Mouse (Mus musculus) retina, adult 2 months (tissue): ENCODE results near the gene Prdm10.

Experiments used
- DNase-seq: peaks from one replicate; pipeline ENCODE4 v3.0.0-alpha.2; 2012; ENCODE audit warnings: low read depth, low spot score

Prdm10 gene

DNA sequence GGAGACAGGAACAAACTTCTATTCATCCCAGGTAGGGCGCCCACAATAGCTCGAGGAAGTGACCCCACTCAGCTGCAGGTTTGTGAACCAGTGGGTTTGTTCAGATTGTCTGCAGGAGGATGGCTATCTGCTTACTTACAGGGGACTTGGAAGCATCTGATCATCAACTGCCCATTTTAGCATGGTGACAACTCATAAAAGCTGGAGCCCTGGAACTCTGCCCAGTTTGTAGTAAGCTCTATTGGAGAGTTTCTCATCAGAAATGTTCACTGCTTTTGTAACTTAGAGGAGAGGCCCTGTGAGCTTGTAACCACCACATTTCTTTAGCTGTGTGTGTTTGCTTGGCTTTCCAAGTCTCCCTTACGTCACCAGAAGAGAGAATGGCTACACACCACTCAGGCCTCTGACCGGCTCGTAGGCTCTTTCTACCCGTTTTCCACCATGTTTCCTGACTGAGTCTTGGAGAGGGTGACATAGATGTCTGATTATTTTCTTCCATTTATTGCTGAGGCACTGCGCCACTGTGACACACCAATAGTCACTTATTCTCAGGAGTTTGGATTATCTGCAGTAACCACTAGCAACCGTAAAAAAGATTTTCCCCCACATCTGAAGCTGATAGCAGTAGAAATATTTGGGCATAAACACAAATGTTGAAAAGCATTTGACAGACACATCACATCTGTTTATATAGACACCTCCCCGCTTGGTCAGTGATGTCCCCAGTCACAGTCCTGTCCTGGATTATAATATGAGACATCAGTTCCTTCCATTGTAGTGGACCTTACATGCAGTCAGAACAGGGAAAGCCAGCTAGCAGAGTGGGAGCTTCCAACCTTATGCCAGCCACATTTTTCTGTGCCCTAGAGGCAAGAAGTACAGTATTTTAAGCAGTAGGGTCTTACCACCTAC, 83.6 kb downstream of the Prdm10 start:
- no peak for DNase-seq

DNA sequence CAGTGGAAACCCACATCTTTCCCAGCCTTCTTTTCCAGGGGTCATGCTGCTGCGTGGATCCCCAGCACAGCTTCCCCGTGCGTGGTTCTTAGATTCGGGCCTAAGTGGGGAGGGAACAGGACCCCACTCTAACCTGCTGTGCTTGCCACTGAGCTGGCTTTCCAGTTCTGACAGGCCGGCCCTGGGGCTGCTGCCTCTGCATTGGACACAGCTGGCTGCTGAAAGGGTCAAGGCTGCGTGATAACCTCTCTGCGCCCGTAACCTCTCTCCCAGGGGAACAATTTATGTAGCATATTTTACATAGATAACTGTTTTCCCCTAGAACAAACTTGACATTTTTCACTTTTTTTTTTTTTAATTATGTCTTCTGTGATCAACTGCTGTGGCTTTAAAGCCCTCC, 84.7 kb downstream of the Prdm10 start:
- DNase-seq: no peak

DNA sequence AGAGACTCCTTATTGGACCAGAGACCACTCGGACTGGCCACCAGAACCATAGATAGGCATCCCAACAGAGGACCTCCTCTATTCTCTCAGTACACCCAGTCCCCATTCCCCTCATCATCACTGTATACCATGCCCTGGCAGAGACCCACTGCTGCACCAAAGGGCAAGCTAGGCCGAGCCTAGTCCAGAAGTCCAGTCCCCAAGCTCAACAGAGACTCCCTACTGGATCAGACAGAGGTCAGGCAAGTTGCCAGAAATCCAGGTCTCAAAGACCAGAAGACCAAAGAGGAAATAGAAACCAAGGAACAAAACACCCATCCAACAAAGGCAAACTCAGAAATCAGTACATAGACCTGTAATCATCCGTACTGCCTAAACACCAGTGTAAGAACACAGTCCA, 91.4 kb downstream of the Prdm10 start:
- no peak for DNase-seq

DNA sequence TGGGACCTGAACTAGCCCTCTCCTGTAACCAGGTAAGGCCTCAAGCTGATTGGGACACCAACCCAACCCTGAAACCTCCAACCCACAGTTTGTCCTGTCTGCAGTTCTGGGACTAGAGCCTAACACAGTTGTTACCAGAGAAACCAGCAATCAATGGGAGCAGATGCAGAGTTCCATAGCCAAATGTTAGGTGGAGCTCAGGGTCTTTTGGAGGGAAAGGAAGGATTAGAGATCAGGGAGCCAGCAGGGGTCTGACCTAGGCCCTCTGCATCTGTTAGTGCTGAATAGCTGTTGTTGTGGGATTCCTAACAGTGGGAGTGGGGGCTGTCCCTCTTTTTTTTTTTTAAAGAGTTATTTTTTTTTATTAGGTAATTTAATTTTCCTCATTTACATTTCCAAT, 96.3 kb downstream of the Prdm10 start:
- DNase-seq: no peak

DNA sequence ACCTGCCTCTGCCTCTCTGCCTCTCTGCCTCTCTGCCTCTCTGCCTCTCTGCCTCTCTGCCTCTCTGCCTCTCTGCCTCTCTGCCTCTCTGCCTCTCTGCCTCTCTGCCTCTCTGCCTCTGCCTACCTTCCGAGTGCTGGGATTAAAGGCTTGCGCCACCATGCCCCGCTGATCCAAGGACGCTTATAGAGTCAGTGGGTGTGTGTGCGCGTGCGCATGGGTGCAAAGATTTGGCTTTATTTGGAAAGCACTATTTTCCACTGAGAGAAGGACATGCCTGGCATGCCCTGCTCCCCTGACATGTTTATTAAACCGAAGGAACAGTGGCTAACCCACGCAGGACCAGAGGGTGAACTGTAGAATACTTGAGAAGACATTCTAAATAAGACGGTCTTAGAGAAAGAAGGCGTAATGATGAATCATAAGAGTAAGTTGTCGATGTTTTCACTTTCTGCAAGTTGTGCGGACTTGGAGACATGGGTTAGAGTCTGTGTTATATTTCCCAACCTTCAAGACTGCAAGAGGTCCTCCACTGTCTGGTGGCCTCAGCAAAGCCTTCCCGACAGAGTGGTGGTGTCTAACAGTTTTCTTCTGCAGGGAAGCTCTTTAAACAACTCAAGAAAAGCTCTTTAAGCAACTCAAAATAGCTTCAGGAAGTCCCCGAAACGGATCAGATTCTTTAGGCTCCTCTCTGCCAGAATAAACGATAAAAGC, 104.6 kb downstream of the Prdm10 start:
- no peak for DNase-seq

DNA sequence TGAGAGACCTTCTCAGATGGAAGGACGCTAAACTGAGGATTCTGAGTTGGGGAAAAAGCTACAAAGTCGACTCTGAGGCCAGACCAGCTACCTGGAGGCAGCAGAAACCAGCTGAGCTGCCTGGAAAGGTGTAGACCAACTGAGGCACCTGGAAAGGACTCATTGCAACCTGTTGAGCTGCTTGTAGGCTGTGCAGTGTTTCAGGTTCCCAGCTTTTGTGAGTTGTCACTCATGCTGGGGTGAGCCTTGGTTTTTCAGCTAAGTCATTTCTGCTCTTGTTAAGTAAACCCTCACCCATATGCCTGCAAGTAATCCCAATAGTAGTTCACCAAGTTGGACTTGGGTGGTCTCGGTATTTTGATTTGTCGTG, 105.1 kb downstream of the Prdm10 start:
- no peak for DNase-seq

DNA sequence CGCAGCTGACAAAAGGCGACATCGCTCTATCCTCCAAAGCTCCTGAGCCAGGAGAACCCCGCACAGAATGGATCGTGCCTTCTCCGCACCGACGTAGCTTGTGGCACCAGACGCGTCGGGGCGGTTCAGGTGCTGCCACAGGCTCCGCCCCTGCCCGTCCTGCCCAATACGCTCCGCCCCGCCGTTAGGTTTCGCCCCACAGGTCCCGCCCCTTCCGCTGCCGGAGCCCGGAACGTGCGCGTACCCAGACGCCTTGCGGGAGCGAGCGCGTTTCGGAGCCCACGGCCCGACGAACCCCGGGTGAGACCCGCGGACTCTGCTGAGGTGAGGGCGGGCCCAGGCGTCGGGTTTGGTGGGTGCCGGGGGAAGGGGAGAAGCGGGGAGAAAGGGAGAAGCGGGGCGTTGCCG, 105.6 kb downstream of the Prdm10 start, which contains the start of gene Nfrkb:
Gene Nfrkb, plus strand, starts transcription at position 246 of the 408 bp plus-strand sequence.
- DNase-seq: peak; percentile 81

DNA sequence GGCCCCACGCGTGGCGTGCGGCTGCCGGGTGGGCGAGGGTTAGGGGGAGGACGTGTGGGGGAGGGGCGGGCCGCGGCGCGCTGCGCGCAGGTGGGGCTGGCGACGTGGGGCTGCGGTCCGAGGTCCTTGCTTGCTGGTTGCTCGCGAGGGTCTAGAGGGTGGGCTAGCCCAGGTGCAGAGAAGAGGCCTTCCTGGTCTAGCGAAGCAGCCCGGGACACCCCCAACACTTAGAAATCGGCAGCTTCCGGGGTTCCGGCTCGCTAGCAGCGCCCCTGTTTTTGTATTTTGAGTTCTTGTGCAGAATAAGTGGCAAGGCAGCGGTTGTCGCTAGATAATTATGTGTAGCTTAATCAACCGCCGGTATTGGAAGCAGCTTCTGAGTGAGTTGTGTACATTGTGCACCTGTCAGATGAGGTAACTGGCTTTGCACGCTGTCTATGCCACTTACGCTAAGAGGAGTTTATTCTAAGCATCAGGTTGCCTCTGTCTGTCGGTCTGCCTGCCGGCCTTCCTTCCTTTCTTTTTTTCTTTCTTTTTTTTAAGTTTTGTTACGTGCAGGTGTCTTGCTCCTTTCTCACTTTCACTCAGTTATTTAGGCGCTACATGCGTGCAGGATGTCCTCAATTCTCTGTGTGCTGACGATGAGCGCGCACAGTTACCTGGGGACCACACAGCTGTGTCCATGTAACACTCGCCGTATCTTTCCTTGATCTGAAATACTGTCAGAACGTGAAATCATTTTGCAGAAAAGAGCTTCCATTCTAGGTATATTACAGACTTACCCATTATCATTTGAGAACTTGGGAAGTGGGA, 106.2 kb downstream of the Prdm10 start:
- DNase-seq: no peak

DNA sequence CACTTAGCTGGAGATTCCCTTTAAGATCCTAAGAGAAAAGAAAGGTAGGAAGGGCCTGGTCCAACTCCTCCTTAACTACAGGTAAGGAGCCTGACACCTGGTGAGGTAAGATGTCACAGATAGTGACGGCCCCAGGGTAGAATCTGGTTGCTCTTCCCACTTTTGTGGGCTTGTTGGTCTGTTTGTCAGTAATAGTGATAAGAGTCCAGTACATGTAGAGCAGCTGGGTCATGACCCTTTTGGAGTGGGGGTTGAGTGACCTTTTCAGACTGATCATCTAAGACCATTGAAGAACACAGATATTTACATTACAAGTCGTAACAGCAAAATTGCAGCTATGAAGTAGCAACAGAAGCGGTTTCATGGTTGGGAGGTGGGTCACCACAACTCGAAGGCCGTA, 106.9 kb downstream of the Prdm10 start:
- no peak for DNase-seq

DNA sequence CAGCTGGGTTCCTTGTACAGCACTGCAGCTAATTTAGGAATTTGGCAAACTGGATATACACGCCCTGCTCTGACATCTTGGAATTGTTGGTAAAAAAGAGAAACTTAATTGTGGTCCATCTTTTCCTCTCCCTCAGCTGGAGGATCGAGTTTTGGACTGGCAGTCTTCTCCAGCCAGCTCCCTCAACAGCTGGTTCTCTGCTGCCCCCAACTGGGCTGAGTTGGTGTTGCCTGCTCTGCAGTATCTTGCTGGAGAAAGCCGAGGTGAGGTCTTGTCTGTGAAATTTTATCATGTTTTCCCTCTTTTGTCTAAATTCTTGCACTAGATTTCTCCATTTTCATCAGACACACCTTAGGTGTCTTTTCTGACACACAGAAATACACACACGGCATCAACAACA, 120.1 kb downstream of the Prdm10 start:
- no peak for DNase-seq

DNA sequence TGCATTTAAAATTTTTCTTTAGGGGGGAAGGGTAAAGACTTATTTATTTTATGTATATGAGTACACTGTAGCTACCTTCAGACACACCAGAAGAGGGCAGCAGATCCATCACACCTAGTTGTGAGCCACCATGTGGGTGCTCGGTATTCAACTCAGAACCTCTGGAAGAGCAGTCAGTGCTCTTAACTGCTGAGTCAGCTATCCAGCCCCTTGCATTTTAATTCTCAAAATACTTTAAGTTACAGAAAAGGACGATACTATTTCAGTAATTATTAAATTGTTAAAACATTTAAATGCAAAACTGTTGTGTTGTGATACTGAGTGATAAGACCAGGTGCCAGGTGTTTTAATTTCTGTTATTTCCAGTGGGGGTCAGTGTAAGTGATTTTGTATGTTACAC, 124.0 kb downstream of the Prdm10 start:
- no peak for DNase-seq

DNA sequence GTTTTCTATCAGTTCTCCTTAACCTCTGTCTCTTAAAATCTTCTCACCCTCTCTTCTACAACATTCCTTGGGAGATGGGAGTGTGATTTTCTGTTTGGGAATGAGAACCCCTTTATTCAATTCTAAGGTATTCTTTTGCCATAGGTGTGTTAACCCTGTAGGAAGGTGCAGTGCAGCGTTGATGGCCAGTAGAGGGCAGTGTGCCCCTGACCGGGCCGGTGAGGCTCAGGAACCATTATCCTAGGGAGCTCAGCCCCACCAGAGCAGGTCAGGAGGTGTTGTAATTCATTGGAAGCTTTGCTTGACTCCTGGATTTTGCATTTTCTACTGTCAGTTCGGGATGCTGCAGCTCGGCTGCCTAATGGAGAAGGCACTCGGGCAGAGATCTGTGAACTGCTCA, 124.9 kb downstream of the Prdm10 start:
- DNase-seq: no peak

DNA sequence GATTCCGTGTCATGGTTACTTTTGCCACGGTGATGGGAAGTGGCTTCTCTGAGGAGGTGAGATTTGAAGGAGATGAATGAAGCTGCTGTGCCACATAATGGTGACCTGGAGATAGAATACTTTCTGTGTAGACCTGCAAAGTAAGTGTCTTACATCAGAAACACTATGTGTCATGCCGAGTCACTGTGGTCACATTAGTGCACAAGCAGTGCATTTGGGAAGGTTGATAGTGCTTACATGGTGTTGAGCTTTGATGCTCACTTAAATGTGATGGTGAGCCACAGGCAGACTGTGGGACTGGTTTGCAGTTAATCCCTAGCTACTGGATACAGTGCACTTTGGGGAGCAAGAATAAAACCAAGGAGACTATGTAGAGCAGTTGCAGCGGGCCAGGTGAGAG, 131.8 kb downstream of the Prdm10 start:
- no peak for DNase-seq

DNA sequence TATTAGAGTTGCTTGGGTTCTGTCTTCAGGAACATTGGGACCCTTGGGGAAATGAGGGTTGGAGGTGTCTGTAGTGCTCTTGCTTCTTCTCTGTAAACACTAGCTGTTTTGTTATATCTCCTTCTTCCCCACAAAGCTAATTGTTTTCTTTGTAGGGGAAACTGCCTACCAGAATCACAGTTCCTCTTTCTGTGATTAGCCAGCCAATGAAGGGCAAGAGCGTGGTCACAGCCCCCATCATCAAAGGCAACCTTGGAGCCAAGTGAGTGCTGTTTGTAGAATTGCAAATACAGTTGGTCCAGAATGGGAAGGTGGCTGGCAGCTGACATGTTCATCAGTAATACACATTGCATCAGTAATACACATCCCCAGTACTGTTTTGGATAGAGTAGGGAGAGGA, 138.5 kb downstream of the Prdm10 start:
- no peak for DNase-seq

DNA sequence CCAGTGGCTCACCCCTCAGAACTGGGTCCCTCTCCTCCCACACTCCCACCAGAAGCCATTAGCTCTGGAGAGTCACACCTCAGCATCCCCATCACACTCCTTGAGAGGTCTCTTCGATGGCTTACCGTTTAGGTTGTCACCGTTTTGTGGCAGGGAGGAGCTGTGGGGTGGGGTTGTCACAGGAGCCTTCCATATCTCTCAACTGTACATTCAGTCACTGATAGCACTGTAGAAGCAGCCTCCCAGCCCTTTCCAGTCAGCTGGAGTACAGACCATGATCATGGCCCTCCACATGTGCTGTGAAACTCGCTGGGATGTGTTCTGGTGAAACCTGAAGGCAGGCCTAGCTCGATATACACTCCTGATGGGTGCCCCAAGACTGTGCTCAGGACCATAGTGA, 141.8 kb downstream of the Prdm10 start:
- DNase-seq: no peak

DNA sequence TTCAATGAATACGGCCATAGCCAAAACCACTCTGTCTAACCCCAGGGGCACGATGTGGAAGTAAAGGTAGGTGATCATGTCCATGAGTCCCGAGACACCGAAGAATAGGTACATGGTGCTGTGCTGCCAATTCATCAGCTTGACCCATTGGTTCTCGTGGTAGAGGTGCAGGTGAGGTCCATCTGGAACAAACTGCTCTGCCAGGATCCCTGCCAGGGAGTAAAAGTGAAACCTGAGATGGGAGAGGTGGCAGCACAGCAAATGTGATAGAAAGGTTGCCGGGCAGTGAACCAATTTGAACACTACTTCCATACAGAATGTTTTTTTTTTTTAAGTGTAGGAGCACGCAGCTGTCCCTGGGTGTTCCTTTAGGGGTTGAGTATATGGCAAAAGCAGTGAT, 148.6 kb downstream of the Prdm10 start:
- no peak for DNase-seq

DNA sequence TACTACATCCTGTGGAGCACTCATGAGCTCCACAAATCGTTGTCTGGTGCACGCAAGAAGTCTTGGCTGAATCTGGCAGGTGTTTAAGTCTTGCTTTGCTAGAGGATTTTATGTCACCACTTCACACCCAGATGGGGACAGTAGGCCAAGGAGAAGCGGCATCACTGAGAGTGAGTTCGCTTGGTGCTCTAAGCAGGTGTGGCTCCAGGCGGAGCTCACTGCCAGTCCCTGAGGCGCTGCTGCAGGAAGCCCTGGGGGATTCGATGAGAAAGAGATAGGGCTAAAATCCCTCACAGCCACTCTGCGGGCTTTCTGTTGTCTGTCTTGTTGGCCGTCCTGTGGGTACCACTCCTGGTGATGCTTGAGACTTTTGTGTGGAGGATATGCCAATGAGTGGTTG, 149.7 kb downstream of the Prdm10 start:
- DNase-seq: no peak
